Mouse (Mus musculus) heart, adult 2 months (tissue): ENCODE measurements around the gene Sesn3. TPM values are rescaled to one million over a fixed set of nuclear protein-coding genes. Genes with fewer than 3 reads are reported as not detected.

Experiments used
- DNase-seq, 2 experiments: peaks; one replicate each; pipeline ENCODE4 v3.0.0; 2021
- H3K27ac ChIP-seq: fragments of 200-600 bp; 2 replicates; pipeline ENCODE4 v1.8.1; 2022
- H3K27me3 ChIP-seq: fragments of 200-500 bp; 2 replicates; pipeline ENCODE4 v1.6.1; 2012; ENCODE audit warnings: mild to moderate bottlenecking, low read length, inconsistent platforms, mixed read lengths; ENCODE audit not compliant: control insufficient read depth, insufficient read depth
- H3K36me3 ChIP-seq: fragments of 200-500 bp; 2 replicates; pipeline ENCODE4 v1.6.1; 2012; ENCODE audit warnings: low read length, inconsistent platforms; ENCODE audit not compliant: control insufficient read depth, insufficient read depth
- H3K4me1 ChIP-seq: fragments of 200-500 bp; 2 replicates; pipeline ENCODE4 v1.6.1; 2011; ENCODE audit warnings: low read length; ENCODE audit not compliant: control insufficient read depth, insufficient read depth
- H3K4me3 ChIP-seq: fragments of 200-600 bp; 2 replicates; pipeline ENCODE4 v1.8.1; 2022
- H3K79me2 ChIP-seq: fragments of 200-500 bp; replicated peaks from 2 replicates; pipeline ENCODE4 v1.6.1; 2012; ENCODE audit warnings: mild to moderate bottlenecking, inconsistent platforms, low read length, moderate library complexity, mixed read lengths; ENCODE audit not compliant: control insufficient read depth, insufficient read depth
- H3K9ac ChIP-seq: fragments of 200-500 bp; 2 replicates; pipeline ENCODE4 v1.6.1; 2012; ENCODE audit warnings: low read depth, mild to moderate bottlenecking, control low read depth, inconsistent platforms, low read length, mixed read lengths
- CTCF ChIP-seq: fragments of 200-600 bp; IDR thresholded peaks from 2 replicates; pipeline ENCODE4 v1.8.1; 2022; ENCODE audit warnings: antibody characterized with exemption, mild to moderate bottlenecking, moderate library complexity
- EP300 ChIP-seq: fragments of 200-500 bp; IDR thresholded peaks from 2 replicates; pipeline ENCODE4 v1.6.1; 2011; ENCODE audit warnings: low read depth, low read length, control low read depth; ENCODE audit not compliant: insufficient read depth
- POLR2A ChIP-seq: fragments of 200-500 bp; IDR thresholded peaks from 2 replicates; pipeline ENCODE4 v1.6.1; 2011; ENCODE audit warnings: mild to moderate bottlenecking, low read depth, low read length, control low read depth; ENCODE audit not compliant: insufficient read depth
- WGBS: fragments of 180-500 bp; shearing (Covaris S2); methylation state at CpG from one replicate; pipeline ENCODE4 v1.1.7; 2018; 5-methylcytosine and 5-hydroxymethylcytosine counted together
- intact Hi-C: fragments of 180-260 bp; cut with DNase I; formaldehyde crosslinking; loops from one replicate; pipeline ENCODE4 v1.15.1; 2025
- polyA plus RNA-seq: library from polyadenylated mRNA; depleted of rRNA; stranded (reverse); fragments of >200 nt; gene quantifications from 2 replicates; pipeline ENCODE4 v1.2.3, GENCODE M21; 2012
- total RNA-seq, 2 experiments: library from RNA; stranded (reverse); gene quantifications; 2 replicates each; pipeline ENCODE4 v1.2.3; 2021

Gene Sesn3
- total and polyA plus RNA-seq, 3 experiments = 3.9 to 23.9 (median 21.0) TPM

- intact Hi-C loops = no loop called here
- H3K36me3 ChIP-seq = no peaks in the 10 kb centered on the region
- H3K9ac ChIP-seq = no peak overlapping the region
- no peak for TF ChIP-seq EP300
- TF ChIP-seq CTCF = no peak
- TF ChIP-seq POLR2A = no peak
- 52% methylated on average over 9 of the region's 9 CpGs for WGBS
- no peak overlapping the region for H3K4me3 ChIP-seq
- peak in 1 of 2 experiments; percentile 33 for DNase-seq
- no peaks in the 10 kb centered on the region for H3K27me3 ChIP-seq
- H3K4me1 ChIP-seq = no peaks in the 10 kb centered on the region
- no peak overlapping the region for H3K27ac ChIP-seq
- H3K79me2 ChIP-seq = no peaks in the 10 kb centered on the region
These were observed 30.3 kb upstream of the Sesn3 start for GRCm38 (mm10) chr9:14244528-14244927.

GRCm38 (mm10) chr9:14245013-14245586 lies 29.8 kb upstream of the Sesn3 start:
- Histone ChIP-seq H3K9ac (no peak overlapping the region), H3K4me3 (no peak overlapping the region), H3K4me1 (no peaks in the 10 kb centered on the region), H3K27ac (no peak overlapping the region), H3K79me2 (no peaks in the 10 kb centered on the region), H3K36me3 (no peaks in the 10 kb centered on the region), H3K27me3 (no peaks in the 10 kb centered on the region)
- intact Hi-C loops = no loop called here
- DNase-seq = no peak
- TF ChIP-seq POLR2A = no peak
- TF ChIP-seq CTCF = no peak
- no peak for TF ChIP-seq EP300
- 85% methylated on average over 7 of the region's 7 CpGs for WGBS

GRCm38 (mm10) chr9:14246016-14246799 lies 28.7 kb upstream of the Sesn3 start:
- intact Hi-C loops = no loop called here
- Histone ChIP-seq H3K4me1 (no peaks in the 10 kb centered on the region), H3K36me3 (no peaks in the 10 kb centered on the region), H3K79me2 (no peaks in the 10 kb centered on the region), H3K27me3 (no peaks in the 10 kb centered on the region), H3K9ac (no peak overlapping the region), H3K27ac (no peak overlapping the region), H3K4me3 (no peak overlapping the region)
- 46% methylated on average over 11 of the region's 11 CpGs for WGBS
- TF ChIP-seq CTCF = no peak
- no peak for TF ChIP-seq POLR2A
- no peak for TF ChIP-seq EP300
- DNase-seq = peak in 1 of 2 experiments; percentile 12

GRCm38 (mm10) chr9:14247480-14248208 lies 27.2 kb upstream of the Sesn3 start:
- Histone ChIP-seq H3K27ac (no peak overlapping the region; the same call in 1 of the 2 replicates), H3K9ac (no peak overlapping the region), H3K27me3 (no peaks in the 10 kb centered on the region), H3K4me3 (no peak overlapping the region), H3K79me2 (no peaks in the 10 kb centered on the region), H3K4me1 (no peaks in the 10 kb centered on the region), H3K36me3 (no peaks in the 10 kb centered on the region)
- DNase-seq = no peak
- intact Hi-C loops = no loop called here
- WGBS = 64% methylated on average over 12 of the region's 12 CpGs
- TF ChIP-seq CTCF (no peak), POLR2A (no peak), EP300 (no peak)

- intact Hi-C loops = no loop called here
- TF ChIP-seq POLR2A (no peak), CTCF (no peak), EP300 (no peak)
- 82% methylated on average over 3 of the region's 3 CpGs for WGBS
These were observed 26.7 kb upstream of the Sesn3 start for GRCm38 (mm10) chr9:14248209-14248596.

More at GRCm38 (mm10) chr9:14248209-14248596, 26.7 kb upstream of the Sesn3 start:
- no peaks in the 10 kb centered on the region for H3K27me3 ChIP-seq
- DNase-seq = no peak
- H3K79me2 ChIP-seq = no peaks in the 10 kb centered on the region
- H3K4me3 ChIP-seq = no peak overlapping the region
- no peak overlapping the region; the same call in 1 of the 2 replicates for H3K27ac ChIP-seq
- H3K36me3 ChIP-seq = no peaks in the 10 kb centered on the region
- H3K4me1 ChIP-seq = no peaks in the 10 kb centered on the region
- no peak overlapping the region for H3K9ac ChIP-seq
